Mouse (Mus musculus) monocyte, adult 59 days (primary cell): ENCODE data around the gene Arid1b. TPM values are rescaled to one million over a fixed set of nuclear protein-coding genes. Genes with fewer than 3 reads are reported as not detected.

Source experiments
- total RNA-seq, 2 experiments: library from RNA; stranded (reverse); gene quantifications; one replicate each; pipeline ENCODE4 v1.2.4; 2023

The Arid1b gene
- 10 to 100 TPM; 87.8 to 97.9 TPM for total RNA-seq

DNA sequence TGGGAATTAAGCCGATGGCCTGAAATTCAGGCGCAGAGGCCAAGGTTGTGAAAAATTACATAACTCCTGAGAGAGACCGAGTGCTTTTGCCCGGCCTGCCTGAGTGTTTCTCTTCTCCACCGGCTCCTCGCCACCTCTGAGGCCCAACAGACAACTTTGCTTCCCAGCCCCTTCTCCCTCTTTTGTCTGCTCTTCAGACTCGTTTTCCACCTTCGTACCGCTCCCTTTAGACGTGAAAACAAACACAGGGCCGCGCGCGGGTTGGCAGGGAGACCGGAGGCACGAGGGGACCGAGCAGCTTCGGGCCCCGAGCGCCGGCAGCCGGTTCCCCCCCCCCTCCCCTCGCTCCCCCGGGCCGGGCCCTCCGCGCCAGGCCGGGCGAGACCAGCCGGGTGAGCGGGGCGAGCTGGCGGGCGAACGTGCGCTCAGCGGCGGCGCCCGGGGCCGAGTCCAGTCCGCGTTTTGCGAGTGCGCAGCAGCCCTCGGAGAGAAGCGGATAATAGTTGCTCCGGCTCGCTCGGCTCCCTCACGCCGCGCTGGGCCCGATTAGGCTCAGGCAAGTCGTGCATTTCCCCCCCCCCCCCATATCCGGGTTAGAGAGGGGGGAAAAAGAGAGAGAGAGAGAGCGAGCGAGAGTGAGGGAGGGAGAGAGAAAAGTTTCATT lies at the start of gene Arid1b:
Arid1b (plus strand) TSS at position 493 of the 664 bp plus-strand sequence.

